Mouse (Mus musculus): ENCODE measurements around the gene Zdhhc4.

DNA sequence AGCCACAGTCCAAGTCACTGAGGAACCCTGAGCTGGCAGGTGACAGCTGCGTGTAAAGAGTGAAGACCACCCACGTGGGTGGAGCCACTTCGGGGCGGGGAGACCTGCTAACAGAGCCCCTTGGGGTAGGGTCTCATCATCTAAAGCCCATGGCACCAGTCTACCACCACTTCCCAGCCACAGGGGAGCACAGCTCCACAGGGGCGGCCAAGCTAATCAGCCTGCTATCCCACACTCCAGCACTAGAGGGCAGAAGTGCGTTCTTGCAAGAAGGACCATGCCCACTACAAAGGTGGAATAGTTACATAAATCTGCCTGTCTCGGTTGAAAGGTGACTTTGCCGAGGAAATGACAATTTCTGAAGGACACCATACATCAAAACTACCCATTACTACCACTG, 17.2 kb downstream of the Zdhhc4 start:
- TF ChIP-seq GATA1 (IDR thresholded peaks at IDR 0.05; ENCODE audit: borderline replicate concordance, low read length): no peak
- no peak for TF ChIP-seq FLI1 (IDR thresholded peaks at IDR 0.05; ENCODE audit: low read length)
